Mouse (Mus musculus) heart, postnatal 14 days (tissue): ENCODE measurements around the gene Fdxacb1. TPM values are rescaled to one million over a fixed set of nuclear protein-coding genes. Genes with fewer than 3 reads are reported as not detected.

Experiments
- DNase-seq, 2 experiments: peaks; one replicate each; pipeline ENCODE4 v3.0.0; 2021 to 2022
- intact Hi-C: fragments of 180-260 bp; cut with DNase I; formaldehyde crosslinking; loops from one replicate; pipeline ENCODE4 v1.15.1; 2025
- total RNA-seq, 2 experiments: library from RNA; stranded (reverse); gene quantifications; 2 replicates each; pipeline ENCODE4 v1.2.3; 2021

Gene Fdxacb1
- total RNA-seq, 2 experiments from 2014 or later, result 5.7 to 6.0 TPM

DNA sequence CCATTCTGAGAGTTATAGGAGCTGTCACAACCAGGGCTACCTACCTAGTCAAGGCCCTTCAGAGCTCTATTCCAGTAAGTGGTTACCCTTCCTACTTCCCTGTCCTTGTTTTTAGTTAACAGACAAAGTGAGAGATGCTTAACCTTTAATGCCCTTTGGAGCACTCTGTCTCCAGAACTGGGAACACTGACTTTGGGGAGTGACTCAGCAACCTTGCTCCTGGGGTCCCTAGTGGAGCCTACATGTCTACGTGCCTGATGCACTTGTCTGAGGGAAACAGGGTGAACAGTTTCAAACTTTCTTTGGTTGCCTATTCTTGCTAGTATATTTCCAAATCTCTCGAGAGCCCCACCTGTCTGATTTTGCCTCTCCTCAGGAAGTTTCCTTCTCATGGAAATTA is 25.3 kb upstream of the Fdxacb1 start:
- intact Hi-C loops, result no loop called here
- no peak for DNase-seq

- DNase-seq, result no peak
- intact Hi-C loops, result no loop called here
Observed at GRCm38 (mm10) chr9:50745806-50746205, 22.2 kb upstream of the Fdxacb1 start.

DNA sequence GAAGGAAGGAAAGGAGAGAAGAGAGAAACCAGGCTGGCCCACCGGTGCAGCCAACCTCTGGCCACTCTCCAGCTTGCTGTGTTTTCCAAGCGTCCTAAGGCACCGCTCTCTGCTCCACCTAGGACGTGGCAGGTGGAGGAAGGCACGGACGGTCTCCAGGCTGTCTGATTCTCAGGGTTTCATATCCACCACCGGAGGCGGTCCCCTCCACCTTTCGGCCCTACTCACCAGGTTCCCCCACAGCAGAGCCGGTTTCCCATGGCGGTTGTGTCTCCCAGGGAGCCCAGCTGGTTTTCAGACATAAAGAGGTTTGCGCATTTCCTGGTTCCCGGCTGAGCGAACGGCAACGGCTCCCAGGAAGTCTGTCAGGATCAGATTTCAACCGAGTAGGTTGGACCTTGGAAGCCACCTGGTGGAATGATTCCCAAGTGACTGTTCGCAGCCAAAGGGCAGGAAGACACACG is 21.8 kb upstream of the Fdxacb1 start, which contains the start of gene 2310030G06Rik:
Gene 2310030G06Rik, minus strand, starts transcription at position 323 of the 464 bp plus-strand sequence.
- intact Hi-C loops, result no loop called here
- peak in 1 of 2 experiments; percentile 33 for DNase-seq

- intact Hi-C loops, result no loop called here
- no peak for DNase-seq
Observed at GRCm38 (mm10) chr9:50750706-50751105, 17.3 kb upstream of the Fdxacb1 start.

- intact Hi-C loops, result no loop called here
- DNase-seq, result peak; percentile 29 to 48
Observed at GRCm38 (mm10) chr9:50751323-50751722, 16.7 kb upstream of the Fdxacb1 start, which contains the start of gene Cryab. Gene Cryab, plus strand, starts transcription at chr9:50751325.

DNA sequence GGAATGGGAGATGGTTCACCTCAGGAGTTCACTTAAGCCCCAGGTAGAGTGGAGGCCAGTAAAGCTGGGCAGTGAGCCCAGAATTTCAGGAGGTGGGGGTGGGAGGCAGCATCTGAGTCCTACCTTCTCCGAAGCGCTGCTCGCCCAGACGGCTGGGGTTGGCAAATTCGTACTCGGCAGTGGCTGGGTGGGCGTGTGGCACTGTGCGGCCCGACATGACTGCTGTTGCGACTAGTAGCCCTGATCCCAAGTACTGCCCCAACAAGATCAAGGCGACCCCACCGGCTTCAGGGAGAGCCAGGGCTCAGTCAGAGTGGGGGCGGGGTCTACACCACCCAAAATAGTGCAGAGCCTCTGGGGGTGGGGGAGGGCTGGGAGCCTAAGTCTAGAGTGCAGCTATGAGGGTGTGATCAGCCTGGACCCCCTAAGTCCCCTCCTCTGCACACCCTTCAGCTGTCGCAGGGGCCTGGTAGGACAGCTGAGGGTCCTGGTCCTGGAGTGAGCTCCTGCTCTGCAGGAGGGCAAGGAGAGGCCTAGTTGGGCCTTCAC is 15.9 kb upstream of the Fdxacb1 start, which contains the start of gene Hspb2:
Gene Hspb2, minus strand, starts transcription at position 301 of the 549 bp plus-strand sequence.
- intact Hi-C loops, result no loop called here
- DNase-seq, result peak; percentile 60 to 65

DNA sequence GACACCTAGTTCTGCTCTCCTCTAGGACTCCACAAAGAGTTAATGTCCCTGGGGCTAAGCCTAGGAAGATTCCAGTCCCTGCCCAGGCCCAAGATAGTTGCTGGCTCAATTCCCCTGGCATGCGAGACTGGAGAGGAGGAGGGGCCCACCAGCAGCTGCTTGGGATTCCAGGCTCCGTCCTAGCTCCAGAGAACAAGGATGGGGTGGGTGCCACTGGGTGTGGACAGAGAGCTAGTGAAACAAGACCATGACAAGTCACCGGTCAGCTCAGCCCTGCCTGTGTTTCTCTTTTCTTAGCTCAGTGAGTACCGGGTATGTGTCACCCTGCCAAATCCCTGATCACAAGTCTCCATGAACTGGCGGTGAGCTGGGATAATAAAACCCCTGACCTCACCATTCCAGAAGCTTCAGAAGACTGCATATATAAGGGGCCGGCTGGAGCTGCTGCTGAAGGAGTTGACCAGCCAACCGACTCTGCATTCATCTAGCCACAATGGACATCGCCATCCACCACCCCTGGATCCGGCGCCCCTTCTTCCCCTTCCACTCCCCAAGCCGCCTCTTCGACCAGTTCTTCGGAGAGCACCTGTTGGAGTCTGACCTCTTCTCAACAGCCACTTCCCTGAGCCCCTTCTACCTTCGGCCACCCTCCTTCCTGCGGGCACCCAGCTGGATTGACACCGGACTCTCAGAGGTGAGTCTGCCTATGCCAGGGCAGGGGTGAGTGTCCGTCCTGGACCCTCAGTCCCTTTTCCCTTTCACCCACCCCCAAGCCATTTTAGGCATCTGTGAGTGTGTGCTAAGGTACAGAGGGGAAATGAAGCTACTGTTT is 15.0 kb upstream of the Fdxacb1 start:
- intact Hi-C loops, result no loop called here
- DNase-seq, result peak; percentile 82 to 93

DNA sequence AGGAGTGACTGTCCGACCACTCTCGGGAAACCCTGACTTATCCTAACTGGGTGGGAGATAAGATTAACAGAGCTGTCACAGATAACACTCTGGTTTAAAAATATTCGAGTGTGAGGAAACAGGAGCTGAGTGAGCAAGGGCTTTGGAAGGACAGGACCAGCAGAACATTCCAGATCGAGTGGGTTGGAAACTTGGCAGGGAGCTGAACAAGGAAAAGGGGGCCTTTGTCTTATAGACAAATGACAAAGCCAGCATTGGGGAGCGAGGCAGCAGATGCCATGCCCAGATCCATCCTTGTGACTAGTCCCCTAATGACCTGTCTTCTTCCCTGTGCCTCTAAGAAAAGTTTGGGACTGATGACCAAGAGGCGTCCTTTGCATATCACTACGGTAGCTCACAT is 14.1 kb upstream of the Fdxacb1 start:
- intact Hi-C loops, result no loop called here
- DNase-seq, result no peak

DNA sequence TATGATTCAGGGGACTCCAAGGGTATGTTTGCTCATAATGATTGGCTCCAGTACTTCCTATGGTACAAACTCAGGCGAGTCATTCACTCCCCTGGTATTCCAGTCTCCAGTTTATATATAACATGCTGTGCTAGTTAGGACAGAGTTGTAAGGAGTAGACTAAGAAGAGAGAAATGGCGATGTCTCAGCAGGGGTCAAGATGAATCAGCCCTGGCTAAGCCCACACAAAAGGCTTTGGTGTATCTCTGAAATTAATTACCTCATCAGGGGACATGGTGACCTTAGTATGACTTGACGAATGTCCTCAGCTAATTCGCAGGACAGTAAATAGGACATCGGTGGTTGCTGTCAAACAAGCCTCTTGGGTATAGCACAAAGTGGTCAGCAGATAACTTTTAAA is 11.3 kb upstream of the Fdxacb1 start:
- DNase-seq, result no peak
- intact Hi-C loops, result no loop called here

- DNase-seq, result no peak
- intact Hi-C loops, result loop anchor here (5.0 kb wide), 1 partner anchor 34 kb away; no protein-coding TSS in a partner anchor
Observed at GRCm38 (mm10) chr9:50761520-50762243, 6.4 kb upstream of the Fdxacb1 start.

DNA sequence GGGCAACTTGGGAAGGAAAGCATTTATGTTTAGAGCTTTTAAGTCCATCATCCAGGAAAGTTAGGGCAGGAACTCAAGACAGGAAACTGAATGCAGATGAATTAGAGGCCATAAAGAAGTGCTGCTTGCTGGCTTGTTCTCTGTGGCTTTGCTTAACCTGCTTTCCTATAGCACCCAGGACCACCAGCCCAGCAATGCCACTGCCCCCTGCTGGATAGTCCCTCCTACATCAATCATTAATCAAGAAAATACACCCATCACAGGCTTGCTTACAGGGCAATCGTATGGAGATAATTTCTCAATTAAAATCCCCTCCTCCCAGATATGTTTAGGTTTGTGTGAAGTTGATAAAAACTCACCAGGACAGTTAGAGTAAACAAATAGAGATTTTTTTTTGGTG is 4.7 kb upstream of the Fdxacb1 start:
- intact Hi-C loops, result loop anchor here (5.0 kb wide), 1 partner anchor 36 kb away; no protein-coding TSS in a partner anchor
- DNase-seq, result peak; percentile 30 to 46

DNA sequence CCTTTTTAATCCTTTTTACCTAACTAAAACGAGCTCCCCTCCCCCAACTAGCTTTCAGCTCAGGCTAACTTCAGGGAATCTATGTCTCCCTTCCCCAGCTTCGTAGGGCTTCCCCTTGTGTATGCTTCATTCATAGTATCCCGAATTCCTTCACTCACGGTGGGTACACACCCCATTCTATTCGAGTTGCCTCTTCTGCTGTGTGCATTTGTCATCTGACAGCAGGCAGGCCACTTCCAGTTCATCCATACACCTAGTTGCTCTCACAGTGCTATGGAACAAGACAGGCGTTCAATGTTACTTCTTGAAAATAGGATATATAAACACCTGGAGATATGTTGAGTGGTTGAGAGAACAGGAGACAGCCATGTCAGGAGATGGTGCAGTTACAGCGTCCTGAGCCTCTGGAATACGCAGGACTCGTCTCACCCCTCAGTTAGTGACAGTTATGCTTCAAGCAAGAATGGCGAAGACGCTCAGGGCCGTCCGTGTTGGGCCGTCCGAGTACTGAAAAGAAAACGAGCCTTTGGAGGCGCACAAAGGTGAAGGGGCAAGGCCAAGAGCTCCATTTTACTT is 417 bp upstream of the Fdxacb1 start:
- DNase-seq, result no peak
- intact Hi-C loops, result loop anchor here (5.0 kb wide), 2 partner anchors 60 to 150 kb away; partner anchors contain the start of genes Nkapd1 and Pih1d2

GRCm38 (mm10) chr9:50770011-50770410 is 2.0 kb downstream of the Fdxacb1 start:
- DNase-seq, result peak; percentile 13 to 25
- intact Hi-C loops, result no loop called here

DNA sequence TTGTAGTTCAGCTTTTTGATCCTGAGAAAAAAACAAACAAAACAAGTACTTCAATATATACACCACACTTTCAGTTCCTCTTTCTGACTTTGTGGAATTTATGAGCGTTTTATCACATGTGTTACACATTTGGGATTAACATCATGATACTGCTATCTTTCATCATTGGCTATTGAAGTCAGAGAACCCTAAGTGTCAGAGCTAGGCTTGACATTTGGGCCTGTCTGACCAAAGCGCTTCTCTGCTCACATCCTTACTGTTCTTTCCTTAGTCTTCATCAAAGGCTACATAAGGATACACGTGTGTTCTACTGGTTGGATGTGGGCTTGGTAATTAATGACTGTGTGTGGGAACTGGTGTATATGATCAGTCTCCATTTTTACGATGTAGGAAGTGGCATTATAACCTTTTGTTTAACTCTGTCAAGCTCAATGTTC is 6.0 kb downstream of the Fdxacb1 start:
- DNase-seq, result no peak
- intact Hi-C loops, result no loop called here

DNA sequence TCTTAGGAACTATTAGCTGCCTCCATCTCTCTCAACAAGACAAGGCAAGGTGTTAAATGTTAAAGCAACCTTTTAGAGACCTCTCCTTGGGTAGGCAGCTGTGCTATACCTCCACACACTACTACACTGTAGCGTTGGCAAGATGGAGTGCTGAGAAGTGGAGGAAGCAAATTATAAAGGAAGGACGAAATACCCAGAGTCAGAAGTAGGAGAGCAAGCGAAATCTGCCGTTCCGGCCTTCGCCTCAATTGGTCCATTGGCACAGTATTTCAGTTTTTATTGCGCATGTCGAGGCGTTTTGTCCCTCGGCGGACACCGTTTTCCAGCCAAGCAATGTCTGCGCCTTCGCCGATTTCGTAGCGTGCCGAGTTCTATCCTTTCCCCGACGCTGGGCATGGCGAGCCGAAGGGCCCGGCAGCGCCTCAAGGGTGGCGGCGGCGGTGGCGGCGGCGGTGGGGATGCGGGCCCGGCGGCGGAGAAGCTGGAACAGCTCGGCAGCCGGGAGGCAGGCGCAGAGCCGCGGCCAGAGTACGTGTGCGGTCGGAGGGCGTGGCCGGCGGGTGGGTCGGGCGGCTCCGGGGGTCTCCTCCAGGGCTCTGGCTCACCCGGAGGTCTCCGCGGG is 7.1 kb downstream of the Fdxacb1 start, which contains the start of the genes Alg9 and 1110032A03Rik:
Gene Alg9, plus strand, starts transcription at position 29 of the 622 bp plus-strand sequence.
Gene 1110032A03Rik, minus strand, starts transcription at position 530 of the 622 bp plus-strand sequence.
- intact Hi-C loops, result no loop called here
- DNase-seq, result peak; percentile 90 to 91

DNA sequence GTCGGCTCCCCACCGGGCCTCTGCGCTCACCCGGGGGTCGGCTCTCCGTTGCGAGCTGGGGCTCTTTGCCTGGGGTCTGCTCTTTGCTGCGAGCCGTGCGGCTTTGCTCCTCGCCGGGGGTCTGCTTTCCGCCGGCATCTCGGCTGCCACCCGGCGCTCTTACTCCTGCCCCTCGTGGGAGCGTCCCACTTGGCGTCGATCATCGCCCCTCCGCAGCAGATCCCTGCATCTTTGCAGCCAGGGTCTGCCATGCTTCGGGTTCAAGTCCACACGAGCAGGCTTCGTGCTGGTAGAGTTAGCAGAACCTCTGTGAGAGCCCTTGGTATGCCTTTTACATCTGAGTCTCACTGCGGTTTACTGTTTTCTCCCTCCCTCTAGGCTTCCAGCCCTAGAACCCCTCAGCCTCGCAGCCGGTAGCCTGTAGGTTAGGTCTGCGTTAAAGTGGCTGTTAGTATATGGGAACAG is 7.7 kb downstream of the Fdxacb1 start:
- intact Hi-C loops, result no loop called here
- DNase-seq, result peak in 1 of 2 experiments; percentile 16

GRCm38 (mm10) chr9:50776162-50776760 is 8.2 kb downstream of the Fdxacb1 start:
- intact Hi-C loops, result no loop called here
- no peak for DNase-seq

GRCm38 (mm10) chr9:50782155-50782554 is 14.1 kb downstream of the Fdxacb1 start:
- peak; percentile 15 to 40 for DNase-seq
- intact Hi-C loops, result no loop called here

- intact Hi-C loops, result no loop called here
- no peak for DNase-seq
Observed at GRCm38 (mm10) chr9:50795266-50795665, 27.2 kb downstream of the Fdxacb1 start.
